Mouse (Mus musculus) thymus, postnatal 0 days (tissue): ENCODE measurements around the gene Olfr1043. TPM values are rescaled to one million over a fixed set of nuclear protein-coding genes. Genes with fewer than 3 reads are reported as not detected.
"Not testable (repeated sequence)": the region's sequence is repeated elsewhere in the genome, so short reads cannot be mapped to it uniquely, and the experiment has no call there.

Source experiments
- DNase-seq: peaks from one replicate; pipeline ENCODE4 v3.0.0-alpha.2; 2015; ENCODE audit warnings: low spot score
- polyA plus RNA-seq: library from polyadenylated mRNA; unstranded; fragments of >200 nt; fragmentation: Nextera tagmentation; extraction: Ambion mirVana; gene quantifications from 2 replicates; pipeline ENCODE4 v1.2.1, GENCODE M21; 2015

Gene Olfr1043
- polyA plus RNA-seq = not detected in 2 replicates

- DNase-seq = no peak
Observed at GRCm38 (mm10) chr2:86167422-86167821, at the start of gene Olfr1043. Olfr1043 (minus strand) TSS chr2:86167522.

- DNase-seq = no peak
Observed at GRCm38 (mm10) chr2:86202909-86203308, 35.6 kb upstream of the Olfr1043 start, which contains the start of gene Olfr1045. Olfr1045 (minus strand) TSS chr2:86203009.

- DNase-seq = no peak
Observed at GRCm38 (mm10) chr2:86195863-86196262, 28.5 kb upstream of the Olfr1043 start.

GRCm38 (mm10) chr2:86185583-86185982 is 18.3 kb upstream of the Olfr1043 start, which contains the start of gene Olfr52:
Olfr52 (minus strand) TSS chr2:86185683.
- DNase-seq = no peak

- no peak for DNase-seq
Observed at GRCm38 (mm10) chr2:86179950-86180349, 12.6 kb upstream of the Olfr1043 start.

GRCm38 (mm10) chr2:86177720-86178119 is 10.4 kb upstream of the Olfr1043 start, which contains the start of gene Olfr1044:
Olfr1044 (minus strand) TSS chr2:86177820.
- no peak for DNase-seq

GRCm38 (mm10) chr2:86175422-86175821 is 8.1 kb upstream of the Olfr1043 start:
- not testable (repeated sequence) for DNase-seq

GRCm38 (mm10) chr2:86161738-86162137 is 5.6 kb downstream of the Olfr1043 start, which contains the start of gene Olfr1042:
Olfr1042 (minus strand) TSS chr2:86161838.
- DNase-seq = no peak

GRCm38 (mm10) chr2:86146632-86147031 is 20.7 kb downstream of the Olfr1043 start, which contains the start of gene Olfr1040:
Olfr1040 (minus strand) TSS chr2:86146732.
- no peak for DNase-seq

- no peak for DNase-seq
Observed at GRCm38 (mm10) chr2:86135828-86136227, 31.5 kb downstream of the Olfr1043 start, which contains the start of gene Olfr1039. Olfr1039 (minus strand) TSS chr2:86135928.

Other genes starting within 250 kb of the Olfr1043 start
- not detected in 2 replicates for gene Olfr1026, start 246.0 kb downstream of the Olfr1043 start, polyA plus RNA-seq
- gene Olfr1028, start 217.1 kb downstream of the Olfr1043 start, polyA plus RNA-seq = not detected in 2 replicates
- not detected in 2 replicates for gene Olfr1029, start 193.6 kb downstream of the Olfr1043 start, polyA plus RNA-seq
- not detected in 2 replicates for gene Olfr1030, start 188.2 kb downstream of the Olfr1043 start, polyA plus RNA-seq
- gene Olfr1031, start 177.2 kb downstream of the Olfr1043 start, polyA plus RNA-seq = not detected in 2 replicates
- not detected in 2 replicates for gene Olfr1032, start 162.0 kb downstream of the Olfr1043 start, polyA plus RNA-seq
- gene Olfr1033, start 146.9 kb downstream of the Olfr1043 start, polyA plus RNA-seq = 1.7 and 2.3 TPM in 2 replicates
- 0.03 and 0.05 TPM in 2 replicates for gene Olfr1034, start 121.7 kb downstream of the Olfr1043 start, polyA plus RNA-seq
- not detected in 2 replicates for gene Olfr1036, start 93.5 kb downstream of the Olfr1043 start, polyA plus RNA-seq
- not detected in 2 replicates for gene Olfr1037, start 80.1 kb downstream of the Olfr1043 start, polyA plus RNA-seq
- not detected in 2 replicates for gene Olfr1039, start 31.6 kb downstream of the Olfr1043 start, polyA plus RNA-seq
- not detected in 2 replicates for gene Olfr1040, start 20.8 kb downstream of the Olfr1043 start, polyA plus RNA-seq
- not detected in 2 replicates for gene Olfr1042, start 5.7 kb downstream of the Olfr1043 start, polyA plus RNA-seq
- not detected in 2 replicates for gene Olfr1044, start 10.3 kb upstream of the Olfr1043 start, polyA plus RNA-seq
- gene Olfr52, start 18.2 kb upstream of the Olfr1043 start, polyA plus RNA-seq = not detected in 2 replicates
- gene Olfr1045, start 35.5 kb upstream of the Olfr1043 start, polyA plus RNA-seq = not detected in 2 replicates
- gene Olfr1046, start 51.8 kb upstream of the Olfr1043 start, polyA plus RNA-seq = not detected in 2 replicates
- gene Olfr1047, start 63.9 kb upstream of the Olfr1043 start, polyA plus RNA-seq = not detected in 2 replicates
- gene Olfr1048, start 72.8 kb upstream of the Olfr1043 start, polyA plus RNA-seq = not detected in 2 replicates
- not detected in 2 replicates for gene Olfr1049, start 90.8 kb upstream of the Olfr1043 start, polyA plus RNA-seq
- not detected in 2 replicates for gene Olfr1051, start 111.6 kb upstream of the Olfr1043 start, polyA plus RNA-seq
- not detected in 2 replicates for gene Olfr1052, start 124.9 kb upstream of the Olfr1043 start, polyA plus RNA-seq
- gene Olfr1053, start 147.8 kb upstream of the Olfr1043 start, polyA plus RNA-seq = not detected in 2 replicates
- gene Olfr1054, start 167.9 kb upstream of the Olfr1043 start, polyA plus RNA-seq = not detected in 2 replicates
- gene Olfr1055, start 182.8 kb upstream of the Olfr1043 start, polyA plus RNA-seq = not detected in 2 replicates
- not detected in 2 replicates for gene Olfr1056, start 194.9 kb upstream of the Olfr1043 start, polyA plus RNA-seq
- not detected in 2 replicates for gene Olfr1057, start 210.9 kb upstream of the Olfr1043 start, polyA plus RNA-seq
- gene Olfr1058, start 221.0 kb upstream of the Olfr1043 start, polyA plus RNA-seq = 0.08 TPM in 1 of 2 replicates, not detected in the other
- gene Olfr1061, start 246.5 kb upstream of the Olfr1043 start, polyA plus RNA-seq = not detected in 2 replicates